Mouse (Mus musculus) liver, adult 2 months (tissue): ENCODE measurements around the gene Taar6.

ENCODE experiments used
- CTCF ChIP-seq: fragments of 200-500 bp; IDR thresholded peaks from 2 replicates; pipeline ENCODE4 v1.5.1; 2011; ENCODE audit warnings: low read depth, low read length, control low read depth
- POLR2A ChIP-seq: fragments of 200-500 bp; IDR thresholded peaks from 2 replicates; pipeline ENCODE4 v1.6.1; 2011; ENCODE audit warnings: low read length, control low read depth; ENCODE audit not compliant: insufficient read depth; ENCODE audit errors: extremely low read depth

GRCm38 (mm10) chr10:23949508-23950005, 35.9 kb downstream of the Taar6 start, which contains the start of gene Taar3:
- no peak for TF ChIP-seq CTCF
- TF ChIP-seq POLR2A: no peak
